Mouse (Mus musculus) liver, adult 2 months (tissue): ENCODE results near the gene Wdr3.

ENCODE experiments used
- CTCF ChIP-seq: fragments of 200-500 bp; IDR thresholded peaks from 2 replicates; pipeline ENCODE4 v1.5.1; 2011; ENCODE audit warnings: low read depth, low read length, control low read depth
- POLR2A ChIP-seq: fragments of 200-500 bp; IDR thresholded peaks from 2 replicates; pipeline ENCODE4 v1.6.1; 2011; ENCODE audit warnings: low read length, control low read depth; ENCODE audit not compliant: insufficient read depth; ENCODE audit errors: extremely low read depth

DNA sequence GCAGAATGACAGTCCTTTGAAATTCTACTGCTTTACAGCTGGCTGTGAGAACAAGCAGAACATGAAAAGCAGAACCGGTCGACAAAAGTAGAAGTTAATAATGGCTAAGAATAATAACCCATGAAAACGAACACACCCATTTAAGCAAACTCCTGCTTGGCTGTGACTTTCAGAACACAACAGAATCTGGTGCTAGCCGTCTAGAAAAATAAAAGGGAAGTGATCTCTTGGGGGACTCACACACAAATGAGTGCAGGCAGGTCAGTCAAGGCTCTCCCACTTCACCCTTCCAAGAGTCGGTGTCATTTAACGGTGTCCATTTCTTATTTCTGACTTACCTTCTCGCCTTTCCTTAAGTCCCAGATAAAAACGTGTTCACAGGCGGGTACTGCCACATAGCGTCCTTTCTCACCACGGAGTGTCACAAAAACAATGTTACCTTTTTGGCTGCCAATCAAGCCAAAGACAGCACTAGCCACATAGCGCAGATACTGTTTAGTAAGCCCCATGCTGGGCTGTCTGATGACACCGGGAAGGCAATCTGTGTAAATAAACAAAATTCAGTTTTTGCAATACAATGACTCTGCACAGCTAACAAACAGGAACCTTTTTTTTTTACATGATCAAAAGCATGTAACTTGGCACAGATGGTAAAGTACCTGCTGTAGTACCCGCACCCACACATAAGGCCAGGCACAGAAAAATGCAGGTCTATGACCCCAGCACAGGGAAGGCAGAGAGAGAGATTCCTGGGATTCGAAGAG is 1.3 kb downstream of the Wdr3 start:
- TF ChIP-seq POLR2A = no peak
- TF ChIP-seq CTCF = no peak
